Mouse (Mus musculus) myocyte (in vitro differentiated cells): ENCODE measurements around the gene Gtpbp3.
A peak's percentile ranks its signal among the peaks of the same experiment; 100 is the strongest.

Experiments used
- E2F4 ChIP-seq: IDR thresholded peaks from one replicate; pipeline ENCODE4 v1.6.1; 2011; ENCODE audit warnings: mild to moderate bottlenecking, control low read depth, moderate library complexity; ENCODE audit not compliant: insufficient read depth
- MAX ChIP-seq: IDR thresholded peaks from one replicate; pipeline ENCODE4 v1.6.1; 2011; ENCODE audit warnings: low read depth, mild to moderate bottlenecking, control low read depth
- MYOD1 ChIP-seq, 3 experiments: IDR thresholded peaks; one replicate each; pipeline ENCODE4 v1.6.1; 2011; ENCODE audit warnings: control low read depth in 2 of 3, low read depth in 2 of 3, mild to moderate bottlenecking in 2 of 3, moderate library complexity in 1 of 3; ENCODE audit not compliant: insufficient read length in 2 of 3, control insufficient read depth in 1 of 3
- POLR2A ChIP-seq: IDR thresholded peaks from one replicate; pipeline ENCODE4 v1.6.1; 2011; ENCODE audit warnings: low read depth, mild to moderate bottlenecking, control low read depth, moderate library complexity; ENCODE audit not compliant: insufficient read length
- TCF12 ChIP-seq: IDR thresholded peaks from one replicate; pipeline ENCODE4 v1.6.1; 2011; ENCODE audit warnings: mild to moderate bottlenecking, control low read depth; ENCODE audit not compliant: poor library complexity, insufficient read depth, severe bottlenecking
- USF1 ChIP-seq: IDR thresholded peaks from one replicate; pipeline ENCODE4 v1.6.1; 2011; ENCODE audit warnings: low read depth, mild to moderate bottlenecking, control low read depth, moderate library complexity

DNA sequence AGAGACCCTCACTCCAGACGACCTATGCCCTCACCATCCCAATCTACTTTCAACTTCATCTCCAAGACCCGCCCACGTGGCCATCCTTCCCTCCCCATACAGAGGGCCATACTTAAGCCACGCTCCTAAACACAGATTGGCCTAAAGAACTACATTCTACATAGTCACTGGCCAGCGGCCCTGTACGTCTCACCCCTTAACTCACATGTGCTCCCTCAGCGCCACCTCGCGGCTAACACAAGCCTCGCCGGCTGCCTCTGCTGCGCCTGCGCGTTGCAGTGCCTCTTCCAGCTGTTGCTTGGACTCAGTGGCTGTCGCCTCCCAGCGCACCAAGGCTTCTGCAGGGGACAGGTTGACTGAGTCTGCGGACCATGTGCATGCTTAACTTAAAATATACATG is 33.7 kb downstream of the Gtpbp3 start:
- TF ChIP-seq USF1 (peak; percentile 79), POLR2A (no peak), MYOD1 (IDR thresholded peaks at IDR 0.05; ENCODE audit: control insufficient read depth in 1 of 3, insufficient read length in 2 of 3, low read depth in 2 of 3) (peak; percentile 84 to 98 (median 98)), MAX (no peak), E2F4 (no peak), TCF12 (peak; percentile 28)
